8 mouse cellular contexts compared by ENCODE assay signal in genomic region chr4:41390122-41390521, GRCm38 (mm10). TPM values are rescaled to one million over a fixed set of nuclear protein-coding genes. Genes with fewer than 3 reads are reported as not detected.
DNase-seq lines count a peak whose midpoint lies in the region; ATAC-seq lines count a peak whose summit lies in the region.

No protein-coding gene starts in this region.

- H3K27ac ChIP-seq in forebrain, embryonic 11.5 days (ENCODE audit: low read depth, low read length) = no peak overlapping the region

- no peak; the same call in 1 of the 2 replicates for ATAC-seq in forebrain, embryonic 11.5 days (replicated peaks; ENCODE audit: low FRiP score)

- no peaks in the 10 kb centered on the region for H3K4me1 ChIP-seq in forebrain, embryonic 11.5 days (replicated peaks; ENCODE audit: control insufficient read depth, insufficient read depth, low read length)

- no peak overlapping the region for H3K9ac ChIP-seq in forebrain, embryonic 11.5 days (ENCODE audit: low read length)

- no peak overlapping the region for H3K4me3 ChIP-seq in forebrain, embryonic 11.5 days (ENCODE audit: low read depth, low read length)

- H3K4me2 ChIP-seq in forebrain, embryonic 11.5 days (ENCODE audit: low read depth, low read length, severe bottlenecking) = no peak overlapping the region

- no peaks in the 10 kb centered on the region for H3K27me3 ChIP-seq in forebrain, embryonic 11.5 days (ENCODE audit: control insufficient read depth, insufficient read depth, low read length)

- DNase-seq in Muller cell, postnatal 12 days (ENCODE audit: inconsistent ontology term) = peak; percentile 58
- peak; percentile 53 for DNase-seq in c-Kit-positive CD71-negative TER-119-negative erythroid progenitor cells, embryonic 14.5 days (ENCODE audit: low read depth)
- DNase-seq in forebrain, embryonic 11.5 days (ENCODE audit: low spot score) = peak; percentile 84
- peak; percentile 31 for DNase-seq in heart, postnatal 25 days (ENCODE audit: low spot score)
- peak; percentile 89 to 90 for DNase-seq in layer of hippocampus, postnatal 10 days (ENCODE audit: low spot score in 2 of 2)
- DNase-seq in lung, postnatal 10 days = peak; percentile 89
- DNase-seq in right cerebral cortex, postnatal 10 days (ENCODE audit: low spot score in 2 of 2) = peak; percentile 85 to 87
- peak; percentile 79 for DNase-seq in urinary bladder, postnatal 25 days (ENCODE audit: low spot score)

- H3K36me3 ChIP-seq in forebrain, embryonic 11.5 days (ENCODE audit: control insufficient read depth, insufficient read depth, low read length) = no peaks in the 10 kb centered on the region; the same call in 1 of the 2 replicates

- no peaks in the 10 kb centered on the region for H3K9me3 ChIP-seq in forebrain, embryonic 11.5 days (ENCODE audit: control insufficient read depth, low read length)

- intact Hi-C loops in heart, postnatal 25 days (cut with DNase I) = loop anchor here (10.0 kb wide), 1 partner anchor 335 kb away; no protein-coding TSS in a partner anchor

- 36% methylated on average over 3 of the region's 3 CpGs for WGBS in forebrain, embryonic 11.5 days

RNA-seq across cellular contexts. Expression of gene Ubap1, which starts 41.3 kb away (rescaled TPM):
- 71.4 and 88.1 TPM in 2 replicates for polyA plus RNA-seq in forebrain, embryonic 11.5 days (2014; fragmentation: Nextera tagmentation; extraction: Ambion mirVana)
- 10 to 100 TPM; 33.9 to 35.9 TPM for total RNA-seq in heart, postnatal 25 days (2021)
- 10 to 100 TPM; 43.1 to 54.6 TPM for total RNA-seq in layer of hippocampus, postnatal 10 days (2021)

Comparison
In these comparisons a context has a peak if more than half of its experiments do, and no peak if none do; other contexts are left out.
1. DNase-seq: peak in every context shown above with its lines; median percentile 90 in layer of hippocampus, postnatal 10 days; 89 in lung, postnatal 10 days; 86 in right cerebral cortex, postnatal 10 days; 84 in forebrain, embryonic 11.5 days; 79 in urinary bladder, postnatal 25 days; 58 in Muller cell, postnatal 12 days; 53 in c-Kit-positive CD71-negative TER-119-negative erythroid progenitor cells, embryonic 14.5 days; 31 in heart, postnatal 25 days.